Mouse (Mus musculus): ENCODE data around the gene Rmnd5b.
A peak's percentile ranks its signal among the peaks of the same experiment; 100 is the strongest.
"Not testable (repeated sequence)": the region's sequence is repeated elsewhere in the genome, so short reads cannot be mapped to it uniquely, and the experiment has no call there.

Rmnd5b gene

GRCm38 (mm10) chr11:51649111-51649888 lies 13.6 kb upstream of the Rmnd5b start:
- no peak for DNase-seq (ENCODE audit: low spot score in 2 of 2)

GRCm38 (mm10) chr11:51648566-51648965 lies 12.9 kb upstream of the Rmnd5b start:
- no peak for DNase-seq (ENCODE audit: low spot score in 2 of 2)

GRCm38 (mm10) chr11:51646751-51647667 lies 11.3 kb upstream of the Rmnd5b start:
- no peak for DNase-seq (ENCODE audit: low spot score in 2 of 2)

GRCm38 (mm10) chr11:51646245-51646644 lies 10.5 kb upstream of the Rmnd5b start:
- no peak for DNase-seq (ENCODE audit: low spot score in 2 of 2)

GRCm38 (mm10) chr11:51645293-51645692 lies 9.6 kb upstream of the Rmnd5b start:
- DNase-seq (ENCODE audit: low spot score in 2 of 2) = no peak

- no peak for DNase-seq (ENCODE audit: low spot score in 2 of 2)
Measured at GRCm38 (mm10) chr11:51644217-51644616, 8.5 kb upstream of the Rmnd5b start.

- no peak for DNase-seq (ENCODE audit: low spot score in 2 of 2)
Measured at GRCm38 (mm10) chr11:51643761-51644160, 8.1 kb upstream of the Rmnd5b start.

- DNase-seq (ENCODE audit: low spot score in 2 of 2) = no peak
Measured at GRCm38 (mm10) chr11:51643202-51643601, 7.5 kb upstream of the Rmnd5b start.

GRCm38 (mm10) chr11:51640748-51641147 lies 5.1 kb upstream of the Rmnd5b start:
- DNase-seq (ENCODE audit: low spot score in 2 of 2) = no peak

- DNase-seq (ENCODE audit: low spot score in 2 of 2) = no peak
Measured at GRCm38 (mm10) chr11:51638497-51638896, 2.8 kb upstream of the Rmnd5b start.

GRCm38 (mm10) chr11:51637971-51638414 lies 2.3 kb upstream of the Rmnd5b start:
- peak in 1 of 2 experiments; percentile 45 for DNase-seq (ENCODE audit: low spot score in 2 of 2)

GRCm38 (mm10) chr11:51636323-51636684 lies 608 bp upstream of the Rmnd5b start:
- DNase-seq (ENCODE audit: low spot score in 2 of 2) = peak in 1 of 2 experiments; percentile 45

- DNase-seq (ENCODE audit: low spot score in 2 of 2) = no peak
Measured at GRCm38 (mm10) chr11:51635127-51635524, 570 bp downstream of the Rmnd5b start.

- DNase-seq (ENCODE audit: low spot score in 2 of 2) = no peak
Measured at GRCm38 (mm10) chr11:51633721-51634120, 2.0 kb downstream of the Rmnd5b start.

GRCm38 (mm10) chr11:51633200-51633599 lies 2.5 kb downstream of the Rmnd5b start:
- not testable (repeated sequence) for DNase-seq (ENCODE audit: low spot score in 2 of 2)

- no peak for DNase-seq (ENCODE audit: low spot score in 2 of 2)
Measured at GRCm38 (mm10) chr11:51632130-51632753, 3.5 kb downstream of the Rmnd5b start.

- DNase-seq (ENCODE audit: low spot score in 2 of 2) = peak in 1 of 2 experiments; percentile 21
Measured at GRCm38 (mm10) chr11:51629651-51630314, 5.9 kb downstream of the Rmnd5b start.

- DNase-seq (ENCODE audit: low spot score in 2 of 2) = no peak
Measured at GRCm38 (mm10) chr11:51627907-51628306, 7.8 kb downstream of the Rmnd5b start.

GRCm38 (mm10) chr11:51627425-51627824 lies 8.3 kb downstream of the Rmnd5b start:
- no peak for DNase-seq (ENCODE audit: low spot score in 2 of 2)

- no peak for DNase-seq (ENCODE audit: low spot score in 2 of 2)
Measured at GRCm38 (mm10) chr11:51625187-51625820, 10.4 kb downstream of the Rmnd5b start.

GRCm38 (mm10) chr11:51622971-51623491 lies 12.7 kb downstream of the Rmnd5b start:
- DNase-seq (ENCODE audit: low spot score in 2 of 2) = peak; percentile 35 to 70
